ENCODE assay signal across 25 mouse cellular contexts in the genomic region with DNA sequence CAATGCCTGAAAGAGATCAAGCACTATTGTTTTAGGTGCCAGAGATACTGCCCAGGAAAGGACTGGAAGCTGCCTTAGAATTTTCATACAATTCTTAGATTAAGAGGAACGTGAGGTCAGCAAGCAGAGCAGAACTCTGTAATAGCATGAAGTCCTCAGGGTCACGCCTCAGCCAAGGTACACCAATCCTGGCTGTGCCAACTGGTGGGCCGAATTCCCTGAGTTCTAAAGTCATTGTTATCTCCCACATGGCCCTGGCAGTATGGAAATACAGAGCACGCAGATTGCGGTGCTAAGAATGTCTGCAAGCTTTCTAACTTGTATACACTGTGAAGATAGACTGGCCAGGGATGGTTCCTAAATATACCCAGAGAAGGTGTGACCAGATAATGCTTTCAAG. TPM values are rescaled to one million over a fixed set of nuclear protein-coding genes. Genes with fewer than 3 reads are reported as not detected.
A peak's percentile ranks its signal among the peaks of the same experiment; 100 is the strongest.
DNase-seq lines count a peak whose midpoint lies in the region; ATAC-seq and TF ChIP-seq lines count a peak whose summit lies in the region.
"Had no signal": no experiment of that assay in that cellular context is flagged by ENCODE, and none has a peak within 500 bp of the region (broad histone marks: within the 10 kb centered on the region; RNA-seq: fewer than 3 reads in every experiment).

No protein-coding gene starts in this region.

- 0 out of 2 replicates have a peak overlapping the region, but pooled peaks have one; percentile 7 for H3K9ac ChIP-seq in heart, embryonic 13.5 days
- H3K9ac ChIP-seq in heart, embryonic 15.5 days = no peak overlapping the region
- H3K9ac ChIP-seq in heart, postnatal 0 days (replicated peaks; ENCODE audit: low read depth, low read length) = no peak overlapping the region
- H3K9ac ChIP-seq: embryonic facial prominence, embryonic 12.5 days; forebrain, embryonic 13.5 days had no signal

- H3K4me3 ChIP-seq in heart, embryonic 13.5 days = no peak overlapping the region
- no peak overlapping the region for H3K4me3 ChIP-seq in heart, embryonic 15.5 days
- H3K4me3 ChIP-seq in heart, postnatal 0 days (ENCODE audit: low read depth, low read length) = no peak overlapping the region
- H3K4me3 ChIP-seq: embryonic facial prominence, embryonic 10.5 days; embryonic facial prominence, embryonic 12.5 days; forebrain, embryonic 13.5 days had no signal

- TF ChIP-seq CTCF in heart, postnatal 0 days (IDR thresholded peaks at IDR 0.05; ENCODE audit: low read depth) = no peak

- peaks cover 25% of the 10 kb centered on the region for H3K4me1 ChIP-seq in heart, embryonic 13.5 days
- peaks cover 22% of the 10 kb centered on the region for H3K4me1 ChIP-seq in heart, embryonic 15.5 days (replicated peaks)
- H3K4me1 ChIP-seq in heart, postnatal 0 days (ENCODE audit: control insufficient read depth, insufficient read depth) = peaks cover 13% of the 10 kb centered on the region; the same call in 1 of the 2 replicates
- H3K4me1 ChIP-seq: embryonic facial prominence, embryonic 10.5 days; embryonic facial prominence, embryonic 12.5 days; forebrain, embryonic 13.5 days had no signal

- no peaks in the 10 kb centered on the region for H3K9me3 ChIP-seq in heart, embryonic 13.5 days
- H3K9me3 ChIP-seq in heart, embryonic 15.5 days (replicated peaks) = no peaks in the 10 kb centered on the region
- H3K9me3 ChIP-seq in heart, postnatal 0 days (replicated peaks; ENCODE audit: control insufficient read depth, low read length) = no peaks in the 10 kb centered on the region
- H3K9me3 ChIP-seq: embryonic facial prominence, embryonic 10.5 days; embryonic facial prominence, embryonic 12.5 days; forebrain, embryonic 13.5 days; G1E had no signal

- peaks cover 82% of the 10 kb centered on the region for H3K36me3 ChIP-seq in heart, embryonic 13.5 days
- H3K36me3 ChIP-seq in heart, embryonic 15.5 days = peaks cover 24% of the 10 kb centered on the region
- H3K36me3 ChIP-seq in heart, postnatal 0 days (replicated peaks; ENCODE audit: control insufficient read depth, insufficient read depth, low read length) = peaks cover 58% of the 10 kb centered on the region

- H3K27me3 ChIP-seq in heart, embryonic 13.5 days (replicated peaks) = no peaks in the 10 kb centered on the region
- H3K27me3 ChIP-seq in heart, embryonic 15.5 days = no peaks in the 10 kb centered on the region
- H3K27me3 ChIP-seq in heart, postnatal 0 days (ENCODE audit: control insufficient read depth, insufficient read depth, low read length) = no peaks in the 10 kb centered on the region
- H3K27me3 ChIP-seq: CH12.LX; embryonic facial prominence, embryonic 12.5 days; forebrain, embryonic 13.5 days; Patski had no signal

- intact Hi-C loops in heart, postnatal 36 days (cut with DNase I) = no loop called here

- no peak for TF ChIP-seq EP300 in heart, postnatal 0 days (IDR thresholded peaks at IDR 0.05; ENCODE audit: low read depth)

- 48% methylated on average over 5 of the region's 5 CpGs for WGBS in heart, embryonic 13.5 days
- WGBS in heart, embryonic 15.5 days = 27% methylated on average over 5 of the region's 5 CpGs
- 29% methylated on average over 5 of the region's 5 CpGs for WGBS in heart, postnatal 0 days

- peak overlapping the region; percentile 12; the same call in 1 of the 2 replicates for H3K27ac ChIP-seq in heart, embryonic 13.5 days (replicated peaks)
- peak overlapping the region; percentile 45 for H3K27ac ChIP-seq in heart, embryonic 15.5 days
- H3K27ac ChIP-seq in heart, postnatal 0 days (ENCODE audit: low read depth) = peak overlapping the region; percentile 43; the same call in 1 of the 2 replicates
- H3K27ac ChIP-seq: embryonic facial prominence, embryonic 10.5 days; embryonic facial prominence, embryonic 12.5 days; forebrain, embryonic 13.5 days had no signal

- no peak for DNase-seq in frontal cortex, adult 2 months (ENCODE audit: extremely low spot score in 1 of 2, low spot score in 1 of 2)
- DNase-seq in heart, postnatal 36 days = no peak
- no peak for DNase-seq in heart, adult 18-20 months
- peak; percentile 58 for DNase-seq in heart, postnatal 0 days (ENCODE audit: low spot score)
- DNase-seq in heart, adult 8-10 months (ENCODE audit: low spot score) = no peak
- DNase-seq: adrenal gland, adult 8-10 months; adrenal gland, postnatal 14 days; adrenal gland, postnatal 36 days; B cell, adult 2 months; cerebellum, adult 11-12 months; cerebellum, adult 2 months; cerebellum, adult 9-10 months; cerebellum, postnatal 10 days; cerebellum, postnatal 25 days had no signal

- peak; percentile 74 for ATAC-seq in frontal cortex, adult (ENCODE audit: low TSS enrichment)
- ATAC-seq in heart, embryonic 13.5 days (ENCODE audit: extremely low read depth, insufficient number of reproducible peaks, low FRiP score, low TSS enrichment) = no peak
- peak; percentile 36; the same call in 1 of the 2 replicates for ATAC-seq in heart, embryonic 15.5 days (replicated peaks; ENCODE audit: insufficient number of reproducible peaks, insufficient read depth, low FRiP score, low read depth)
- ATAC-seq in heart, postnatal 0 days (ENCODE audit: insufficient read depth, low read depth) = peak; percentile 58
- ATAC-seq: activated CD4-positive, CD25-positive, alpha-beta regulatory T cell, adult 4 months; CD4-positive, CD25-positive, alpha-beta regulatory T cell, adult 4 months; forebrain, embryonic 13.5 days; Patski had no signal

- H3K4me2 ChIP-seq in heart, embryonic 13.5 days = no peak overlapping the region
- H3K4me2 ChIP-seq in heart, embryonic 15.5 days = no peak overlapping the region
- no peak overlapping the region for H3K4me2 ChIP-seq in heart, postnatal 0 days (ENCODE audit: low read depth, low read length)
- H3K4me2 ChIP-seq: embryonic facial prominence, embryonic 12.5 days; forebrain, embryonic 13.5 days had no signal

RNA-seq across cellular contexts. Expression of gene Mtr, which starts 43.0 kb away (rescaled TPM):
- polyA plus RNA-seq in frontal cortex, adult 2 months (2012; rRNA removed) = 9.7 and 10.0 TPM in 2 replicates
- polyA plus RNA-seq in heart, embryonic 13.5 days (2015; fragmentation: Nextera tagmentation; extraction: Ambion mirVana) = 11.4 and 11.5 TPM in 2 replicates
- 100 to 1,000 TPM in 1 of 2 experiments, 10 to 100 TPM in 1; 59.9 to 102 TPM for total RNA-seq in heart, postnatal 36 days (2021)
- 10.1 and 12.1 TPM in 2 replicates for polyA plus RNA-seq in heart, embryonic 15.5 days (2015; fragmentation: Nextera tagmentation; extraction: Ambion mirVana)
- 100 to 1,000 TPM in 1 of 2 experiments, 10 to 100 TPM in 1; 95.0 to 113 TPM for total RNA-seq in heart, adult 18-20 months (2021)
- total RNA-seq in heart, postnatal 0 days (2014; rRNA removed; ENCODE audit: low replicate concordance) = 10.1 and 25.3 TPM in 2 replicates
- 9.1 and 9.8 TPM in 2 replicates for polyA plus RNA-seq in heart, postnatal 0 days (2015; fragmentation: Nextera tagmentation; extraction: Ambion mirVana)
- total RNA-seq in heart, adult 8-10 months (2022) = 100 to 1,000 TPM in 2 of 4 experiments, 10 to 100 TPM in 2; 78.6 to 124 (median 104) TPM
